ENCODE assay signal across 11 mouse cellular contexts in the genomic region with DNA sequence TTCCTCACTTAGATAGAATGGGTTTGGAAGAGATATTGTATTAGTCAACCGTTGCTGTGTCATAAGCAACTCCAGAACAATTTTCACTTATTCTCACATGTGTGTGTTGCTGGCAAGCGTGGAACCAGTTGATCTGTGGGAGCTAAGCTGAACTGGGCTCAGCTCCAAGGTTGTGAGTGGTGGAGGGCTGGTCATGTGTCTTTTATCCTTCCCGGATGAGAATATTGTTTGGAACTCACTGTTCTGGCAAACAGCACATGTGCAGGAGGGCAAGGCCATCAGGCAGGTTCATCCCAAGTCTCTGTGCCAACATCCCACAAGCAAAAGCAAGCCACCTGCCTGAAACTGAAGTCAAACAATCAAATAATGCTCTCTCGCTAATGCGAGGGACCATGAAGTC.
DNase-seq lines count a peak whose midpoint lies in the region; ATAC-seq and TF ChIP-seq lines count a peak whose summit lies in the region.
"Had no signal": no experiment of that assay in that cellular context is flagged by ENCODE, and none has a peak within 500 bp of the region (broad histone marks: within the 10 kb centered on the region; RNA-seq: fewer than 3 reads in every experiment).

No protein-coding gene starts in this region.

- no peak for TF ChIP-seq CTCF in layer of hippocampus, adult 2 months (conservative IDR thresholded peaks at IDR 0.05)

- no peaks in the 10 kb centered on the region for H3K27me3 ChIP-seq in heart, embryonic 12.5 days (replicated peaks)
- H3K27me3 ChIP-seq in neural tube, embryonic 15.5 days (replicated peaks): no peaks in the 10 kb centered on the region
- H3K27me3 ChIP-seq: CH12.LX; heart, embryonic 13.5 days had no signal

- H3K27ac ChIP-seq in heart, embryonic 12.5 days (ENCODE audit: poor library complexity, severe bottlenecking): no peak overlapping the region
- peak overlapping the region; percentile 66 for H3K27ac ChIP-seq in layer of hippocampus, adult 2 months
- no peak overlapping the region for H3K27ac ChIP-seq in neural tube, embryonic 15.5 days (replicated peaks)
- H3K27ac ChIP-seq: heart, embryonic 13.5 days had no signal

- no peaks in the 10 kb centered on the region for H3K9me3 ChIP-seq in heart, embryonic 12.5 days (replicated peaks)
- no peaks in the 10 kb centered on the region for H3K9me3 ChIP-seq in neural tube, embryonic 15.5 days (replicated peaks)
- H3K9me3 ChIP-seq: heart, embryonic 13.5 days had no signal

- no peaks in the 10 kb centered on the region for H3K4me1 ChIP-seq in heart, embryonic 12.5 days (replicated peaks)
- peaks cover 8% of the 10 kb centered on the region; the same call in 1 of the 2 replicates for H3K4me1 ChIP-seq in neural tube, embryonic 15.5 days

- H3K9ac ChIP-seq in heart, embryonic 12.5 days: no peak overlapping the region
- no peak overlapping the region for H3K9ac ChIP-seq in neural tube, embryonic 15.5 days (replicated peaks)
- H3K9ac ChIP-seq: heart, embryonic 13.5 days had no signal

- no peak overlapping the region for H3K4me3 ChIP-seq in heart, embryonic 12.5 days
- H3K4me3 ChIP-seq in layer of hippocampus, adult 2 months: no peak overlapping the region
- H3K4me3 ChIP-seq in neural tube, embryonic 15.5 days (replicated peaks): no peak overlapping the region
- H3K4me3 ChIP-seq: heart, embryonic 13.5 days had no signal

- ATAC-seq in heart, embryonic 12.5 days (ENCODE audit: insufficient number of reproducible peaks, low FRiP score): no peak
- ATAC-seq in neural tube, embryonic 15.5 days (ENCODE audit: low FRiP score): no peak

- intact Hi-C loops in heart, postnatal 10 days (cut with DNase I): no loop called here

- 78% methylated on average over 5 of the region's 5 CpGs for WGBS in heart, embryonic 12.5 days
- 82% methylated on average over 5 of the region's 5 CpGs for WGBS in neural tube, embryonic 15.5 days

- no peaks in the 10 kb centered on the region for H3K36me3 ChIP-seq in heart, embryonic 12.5 days
- no peaks in the 10 kb centered on the region for H3K36me3 ChIP-seq in neural tube, embryonic 15.5 days
- H3K36me3 ChIP-seq: heart, embryonic 13.5 days had no signal

- DNase-seq in heart, postnatal 10 days: peak; percentile 8 to 18
- DNase-seq in testis, postnatal 14 days (ENCODE audit: low spot score): peak; percentile 7
- DNase-seq in testis, postnatal 10 days (ENCODE audit: low spot score): no peak
- peak; percentile 52 to 75 for DNase-seq in layer of hippocampus, adult 2 months (ENCODE audit: low spot score in 2 of 2)
- no peak for DNase-seq in B cell, adult 2 months
- no peak for DNase-seq in embryo, embryonic 11 days
- DNase-seq: thymus, adult 18-20 months had no signal

- no peak overlapping the region for H3K4me2 ChIP-seq in heart, embryonic 12.5 days
- no peak overlapping the region for H3K4me2 ChIP-seq in neural tube, embryonic 15.5 days
- H3K4me2 ChIP-seq: heart, embryonic 13.5 days had no signal

Comparison
In these comparisons a context has a peak if more than half of its experiments do, and no peak if none do; other contexts are left out.
1. DNase-seq: peak in heart, postnatal 10 days (2 of 2), testis, postnatal 14 days (single experiment) and layer of hippocampus, adult 2 months (2 of 2); none in testis, postnatal 10 days (single experiment), B cell, adult 2 months (0 of 2) and embryo, embryonic 11 days (single experiment).